Comparison of ENCODE assay signal across 16 mouse cellular contexts in genomic region chr5:145165184-145165583, GRCm38 (mm10). TPM values are rescaled to one million over a fixed set of nuclear protein-coding genes. Genes with fewer than 3 reads are reported as not detected.
DNase-seq lines count a peak whose midpoint lies in the region; ATAC-seq and TF ChIP-seq lines count a peak whose summit lies in the region.
"Had no signal": no experiment of that assay in that cellular context is flagged by ENCODE, and none has a peak within 500 bp of the region (broad histone marks: within the 10 kb centered on the region; RNA-seq: fewer than 3 reads in every experiment).

No protein-coding gene starts in this region.

- intact Hi-C loops in heart, postnatal 10 days (cut with DNase I), result no loop called here

- peak overlapping the region; percentile 97 for H3K4me2 ChIP-seq in heart, embryonic 13.5 days
- no peak overlapping the region for H3K4me2 ChIP-seq in limb, embryonic 12.5 days
- no peak overlapping the region for H3K4me2 ChIP-seq in myocyte (ENCODE audit: low read depth)

- peaks cover 51% of the 10 kb centered on the region for H3K36me3 ChIP-seq in heart, embryonic 13.5 days
- H3K36me3 ChIP-seq in limb, embryonic 12.5 days, result peaks cover 51% of the 10 kb centered on the region
- H3K36me3 ChIP-seq in limb, embryonic 10.5 days, result peaks cover 60% of the 10 kb centered on the region
- H3K36me3 ChIP-seq in myocyte (ENCODE audit: control insufficient read depth, insufficient read depth), result peaks cover 3% of the 10 kb centered on the region

- no peak overlapping the region for H3K27ac ChIP-seq in heart, embryonic 13.5 days (replicated peaks)
- no peak overlapping the region for H3K27ac ChIP-seq in limb, embryonic 12.5 days
- no peak overlapping the region for H3K27ac ChIP-seq in limb, embryonic 10.5 days
- H3K27ac ChIP-seq: forebrain, embryonic 15.5 days; left cerebral cortex, adult 2 months had no signal

- no peaks in the 10 kb centered on the region for H3K9me3 ChIP-seq in heart, embryonic 13.5 days
- H3K9me3 ChIP-seq in limb, embryonic 12.5 days, result no peaks in the 10 kb centered on the region
- H3K9me3 ChIP-seq in limb, embryonic 10.5 days (replicated peaks), result no peaks in the 10 kb centered on the region
- H3K9me3 ChIP-seq: forebrain, embryonic 15.5 days had no signal

- H3K4me3 ChIP-seq in heart, embryonic 13.5 days, result peak overlapping the region; percentile 13; the same call in 1 of the 2 replicates
- H3K4me3 ChIP-seq in limb, embryonic 12.5 days (replicated peaks), result no peak overlapping the region
- H3K4me3 ChIP-seq in limb, embryonic 10.5 days, result no peak overlapping the region
- H3K4me3 ChIP-seq in myocyte, result peak overlapping the region; percentile 87
- H3K4me3 ChIP-seq: left cerebral cortex, adult 2 months had no signal

- WGBS in heart, embryonic 13.5 days, result 86% methylated on average over 15 of the region's 15 CpGs
- 82% methylated on average over 15 of the region's 15 CpGs for WGBS in limb, embryonic 12.5 days
- WGBS in limb, embryonic 10.5 days, result 89% methylated on average over 15 of the region's 15 CpGs

- peak; percentile 38 for DNase-seq in adrenal gland, postnatal 10 days
- no peak for DNase-seq in adrenal gland, adult (ENCODE audit: inconsistent age in 2 of 2, low spot score in 1 of 2)
- DNase-seq in heart, postnatal 10 days, result no peak
- DNase-seq in limb, embryonic 10.5 days (ENCODE audit: low spot score), result no peak
- DNase-seq: cerebellum, postnatal 36 days; gastrocnemius, postnatal 36 days; lung, postnatal 4 days; right cerebral cortex, adult 18-20 months; thymus, adult 18-20 months had no signal

- H3K79me2 ChIP-seq in myocyte (ENCODE audit: control insufficient read depth, insufficient read depth), result peaks cover 36% of the 10 kb centered on the region

- peaks cover 41% of the 10 kb centered on the region for H3K4me1 ChIP-seq in heart, embryonic 13.5 days
- peaks cover 23% of the 10 kb centered on the region for H3K4me1 ChIP-seq in limb, embryonic 12.5 days (replicated peaks)
- H3K4me1 ChIP-seq in limb, embryonic 10.5 days, result peaks cover 22% of the 10 kb centered on the region

- H3K27me3 ChIP-seq in heart, embryonic 13.5 days (replicated peaks), result no peaks in the 10 kb centered on the region
- no peaks in the 10 kb centered on the region for H3K27me3 ChIP-seq in limb, embryonic 12.5 days
- no peaks in the 10 kb centered on the region for H3K27me3 ChIP-seq in limb, embryonic 10.5 days (ENCODE audit: low read depth, poor library complexity, severe bottlenecking)
- H3K27me3 ChIP-seq in myocyte (ENCODE audit: control insufficient read depth, insufficient read depth, insufficient read length), result no peaks in the 10 kb centered on the region
- H3K27me3 ChIP-seq: forebrain, embryonic 15.5 days had no signal

- peak overlapping the region; percentile 37 for H3K9ac ChIP-seq in heart, embryonic 13.5 days
- H3K9ac ChIP-seq in limb, embryonic 12.5 days (replicated peaks), result 0 out of 2 replicates have a peak overlapping the region, but pooled peaks have one; percentile 8
- H3K9ac ChIP-seq: forebrain, embryonic 15.5 days had no signal

- ATAC-seq in heart, embryonic 13.5 days (ENCODE audit: extremely low read depth, insufficient number of reproducible peaks, low FRiP score, low TSS enrichment), result no peak
- no peak for ATAC-seq in limb, embryonic 12.5 days (ENCODE audit: insufficient number of reproducible peaks, insufficient read depth, low FRiP score, low TSS enrichment, low read depth)
- no peak for ATAC-seq in megakaryocyte progenitor cell, adult 5-6 weeks (replicated peaks; ENCODE audit: poor library complexity)
- ATAC-seq: forebrain, embryonic 15.5 days; hindbrain, embryonic 16.5 days had no signal

- H3ac ChIP-seq in myocyte (ENCODE audit: control insufficient read depth, insufficient read length), result no peak overlapping the region

- TF ChIP-seq POLR2A in myocyte (IDR thresholded peaks at IDR 0.05; ENCODE audit: insufficient read length, low read depth), result no peak

TF ChIP-seq in myocyte, 11 proteins besides CTCF, POLR2A, EP300 and RAD21:
- no peak for TF ChIP-seq CEBPB (IDR thresholded peaks at IDR 0.05; ENCODE audit: insufficient read depth, poor library complexity, severe bottlenecking)
TF ChIP-seq in myocyte: peak in this region for 0.

RNA-seq across cellular contexts. Expression of gene Ptcd1, which starts 1.7 kb away (rescaled TPM):
- total RNA-seq in adrenal gland, postnatal 10 days (2021), result 10 to 100 TPM; 21.7 to 29.0 TPM
- 11.6 and 11.8 TPM in 2 replicates for polyA plus RNA-seq in heart, embryonic 13.5 days (2015; fragmentation: Nextera tagmentation; extraction: Ambion mirVana)
- total RNA-seq in heart, postnatal 10 days (2021), result 10 to 100 TPM; 22.6 to 29.2 TPM
- polyA plus RNA-seq in limb, embryonic 12.5 days (2016; fragmentation: Nextera tagmentation; extraction: Ambion mirVana), result 18.5 and 20.4 TPM in 2 replicates
- polyA plus RNA-seq in limb, embryonic 10.5 days (2016; fragmentation: Nextera tagmentation; extraction: Ambion mirVana), result 18.4 and 21.8 TPM in 2 replicates
- 16.6 TPM for polyA plus RNA-seq in myocyte (2012; fragmentation: generic; extraction: Trizol)
- total RNA-seq in megakaryocyte progenitor cell, adult 5-6 weeks (2015), result 7.3 and 7.7 TPM in 2 replicates
- total RNA-seq in megakaryocyte progenitor cell, adult 5-6 weeks (2017), result 12.0 and 14.3 TPM in 2 replicates

RNA-seq across cellular contexts. Expression of gene Cpsf4, which starts 1.8 kb away (rescaled TPM):
- 10 to 100 TPM; 20.2 to 22.7 TPM for total RNA-seq in adrenal gland, postnatal 10 days (2021)
- 27.4 and 28.8 TPM in 2 replicates for polyA plus RNA-seq in heart, embryonic 13.5 days (2015; fragmentation: Nextera tagmentation; extraction: Ambion mirVana)
- 10 to 100 TPM; 13.2 to 13.7 TPM for total RNA-seq in heart, postnatal 10 days (2021)
- polyA plus RNA-seq in limb, embryonic 12.5 days (2016; fragmentation: Nextera tagmentation; extraction: Ambion mirVana), result 65.9 and 67.2 TPM in 2 replicates
- 90.8 and 93.9 TPM in 2 replicates for polyA plus RNA-seq in limb, embryonic 10.5 days (2016; fragmentation: Nextera tagmentation; extraction: Ambion mirVana)
- 31.3 TPM for polyA plus RNA-seq in myocyte (2012; fragmentation: generic; extraction: Trizol)
- total RNA-seq in megakaryocyte progenitor cell, adult 5-6 weeks (2015), result 20.6 and 22.3 TPM in 2 replicates
- 37.8 and 43.8 TPM in 2 replicates for total RNA-seq in megakaryocyte progenitor cell, adult 5-6 weeks (2017)

RNA-seq across cellular contexts. Expression of gene Bud31, which starts 25.0 kb away (rescaled TPM):
- 100 to 1,000 TPM in 1 of 2 experiments, 10 to 100 TPM in 1; 97.3 to 102 TPM for total RNA-seq in adrenal gland, postnatal 10 days (2021)
- 135 and 150 TPM in 2 replicates for polyA plus RNA-seq in heart, embryonic 13.5 days (2015; fragmentation: Nextera tagmentation; extraction: Ambion mirVana)
- total RNA-seq in heart, postnatal 10 days (2021), result 10 to 100 TPM; 76.8 to 77.1 TPM
- polyA plus RNA-seq in limb, embryonic 12.5 days (2016; fragmentation: Nextera tagmentation; extraction: Ambion mirVana), result 250 and 254 TPM in 2 replicates
- polyA plus RNA-seq in limb, embryonic 10.5 days (2016; fragmentation: Nextera tagmentation; extraction: Ambion mirVana), result 277 and 305 TPM in 2 replicates
- polyA plus RNA-seq in myocyte (2012; fragmentation: generic; extraction: Trizol), result 130 TPM
- 164 and 217 TPM in 2 replicates for total RNA-seq in megakaryocyte progenitor cell, adult 5-6 weeks (2015)
- total RNA-seq in megakaryocyte progenitor cell, adult 5-6 weeks (2017), result 218 and 231 TPM in 2 replicates

RNA-seq across cellular contexts. Expression of gene Pdap1, which starts 25.1 kb away (rescaled TPM):
- 10 to 100 TPM; 74.5 to 80.9 TPM for total RNA-seq in adrenal gland, postnatal 10 days (2021)
- 62.4 and 62.6 TPM in 2 replicates for polyA plus RNA-seq in heart, embryonic 13.5 days (2015; fragmentation: Nextera tagmentation; extraction: Ambion mirVana)
- 10 to 100 TPM; 54.8 to 55.9 TPM for total RNA-seq in heart, postnatal 10 days (2021)
- polyA plus RNA-seq in limb, embryonic 12.5 days (2016; fragmentation: Nextera tagmentation; extraction: Ambion mirVana), result 132 and 145 TPM in 2 replicates
- 133 and 154 TPM in 2 replicates for polyA plus RNA-seq in limb, embryonic 10.5 days (2016; fragmentation: Nextera tagmentation; extraction: Ambion mirVana)
- 98.9 TPM for polyA plus RNA-seq in myocyte (2012; fragmentation: generic; extraction: Trizol)
- 61.3 and 66.9 TPM in 2 replicates for total RNA-seq in megakaryocyte progenitor cell, adult 5-6 weeks (2015)
- 152 and 264 TPM in 2 replicates for total RNA-seq in megakaryocyte progenitor cell, adult 5-6 weeks (2017)

RNA-seq across cellular contexts. Expression of gene Atp5j2, which starts 26.7 kb away (rescaled TPM):
- total RNA-seq in adrenal gland, postnatal 10 days (2021), result 100 to 1,000 TPM; 810 to 842 TPM
- 1,195 and 1,380 TPM in 2 replicates for polyA plus RNA-seq in heart, embryonic 13.5 days (2015; fragmentation: Nextera tagmentation; extraction: Ambion mirVana)
- 100 to 1,000 TPM; 843 to 872 TPM for total RNA-seq in heart, postnatal 10 days (2021)
- 603 and 604 TPM in 2 replicates for polyA plus RNA-seq in limb, embryonic 12.5 days (2016; fragmentation: Nextera tagmentation; extraction: Ambion mirVana)
- polyA plus RNA-seq in limb, embryonic 10.5 days (2016; fragmentation: Nextera tagmentation; extraction: Ambion mirVana), result 530 and 569 TPM in 2 replicates
- polyA plus RNA-seq in myocyte (2012; fragmentation: generic; extraction: Trizol), result 683 TPM
- total RNA-seq in megakaryocyte progenitor cell, adult 5-6 weeks (2015), result 353 and 371 TPM in 2 replicates
- 101 and 130 TPM in 2 replicates for total RNA-seq in megakaryocyte progenitor cell, adult 5-6 weeks (2017)

Comparison
In these comparisons a context has a peak if more than half of its experiments do, and no peak if none do; other contexts are left out.
1. H3K4me3 ChIP-seq: peak in heart, embryonic 13.5 days (single experiment) and myocyte (single experiment); none in limb, embryonic 12.5 days (single experiment) and limb, embryonic 10.5 days (single experiment).